ENCODE assay signal across 8 mouse cellular contexts in the genomic region with DNA sequence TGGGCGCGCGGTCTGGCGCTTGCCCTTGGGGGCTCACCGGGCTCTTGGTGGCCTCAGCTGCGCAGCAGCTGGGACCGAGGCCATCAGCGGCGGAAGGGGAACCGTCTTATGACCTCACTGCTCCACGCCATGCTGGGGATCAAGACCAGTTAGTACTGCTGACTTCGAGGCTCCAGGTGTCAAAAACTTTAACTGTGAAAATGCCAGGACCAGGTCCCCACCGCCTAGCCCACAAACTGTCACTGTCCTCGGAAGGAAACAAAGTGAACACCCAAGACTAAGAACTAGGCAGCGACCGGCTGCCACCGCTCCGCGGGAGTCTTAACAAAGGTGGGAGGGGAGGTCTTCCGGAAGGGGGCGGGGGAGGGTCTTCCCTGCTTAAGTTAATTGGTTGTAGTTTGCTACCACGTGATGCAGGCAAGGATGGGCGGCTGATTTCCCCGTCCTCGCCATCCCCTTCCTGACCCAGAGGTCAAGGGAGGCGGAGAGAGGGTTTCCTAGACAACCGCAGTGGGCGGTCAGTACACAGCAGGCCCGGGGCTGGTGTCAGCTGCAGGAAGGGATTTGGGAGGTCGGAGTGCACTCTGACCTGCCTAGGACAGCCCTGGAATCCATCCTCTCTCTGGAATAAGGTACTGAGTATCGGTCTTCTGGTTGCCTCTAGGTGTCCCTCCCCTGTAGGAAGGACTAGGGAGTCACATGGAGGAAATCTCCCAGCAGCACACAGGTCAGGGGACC. TPM values are rescaled to one million over a fixed set of nuclear protein-coding genes. Genes with fewer than 3 reads are reported as not detected.
A peak's percentile ranks its signal among the peaks of the same experiment; 100 is the strongest.
DNase-seq lines count a peak whose midpoint lies in the region; ATAC-seq and TF ChIP-seq lines count a peak whose summit lies in the region.

A gene (plus strand): TSS at position 28 of the 738 bp plus-strand sequence.

- WGBS in forebrain, embryonic 11.5 days = 1% methylated on average over 31 of the region's 31 CpGs
- WGBS in heart, embryonic 16.5 days = under 1% methylated on average over 31 of the region's 31 CpGs
- WGBS in kidney, postnatal 0 days = under 1% methylated on average over 31 of the region's 31 CpGs
- WGBS in liver, embryonic 13.5 days (ENCODE audit: insufficient replicate concordance) = 1% methylated on average over 31 of the region's 31 CpGs

- H3K27ac ChIP-seq in forebrain, embryonic 11.5 days (ENCODE audit: low read depth, low read length) = 0 out of 2 replicates have a peak within 1 kb of the TSS, but pooled peaks have one; percentile 37
- peak within 1 kb of the TSS; percentile 24; the same call in 1 of the 2 replicates for H3K27ac ChIP-seq in heart, embryonic 16.5 days (ENCODE audit: low read length)
- H3K27ac ChIP-seq in kidney, postnatal 0 days = no peak within 1 kb of the TSS
- no peak within 1 kb of the TSS for H3K27ac ChIP-seq in liver, embryonic 13.5 days

- no peaks in the 10 kb centered on the region for H3K27me3 ChIP-seq in forebrain, embryonic 11.5 days (ENCODE audit: control insufficient read depth, insufficient read depth, low read length)
- H3K27me3 ChIP-seq in heart, embryonic 16.5 days (ENCODE audit: control insufficient read depth, insufficient read depth, low read length) = no peaks in the 10 kb centered on the region
- H3K27me3 ChIP-seq in kidney, postnatal 0 days (ENCODE audit: insufficient read depth, low read length) = no peaks in the 10 kb centered on the region; the same call in 1 of the 2 replicates
- H3K27me3 ChIP-seq in liver, embryonic 13.5 days = no peaks in the 10 kb centered on the region

- no peak; the same call in 1 of the 2 replicates for TF ChIP-seq CTCF in kidney, postnatal 0 days (IDR thresholded peaks at IDR 0.05; ENCODE audit: low read depth)

- peak within 1 kb of the TSS; percentile 60 for H3K9ac ChIP-seq in forebrain, embryonic 11.5 days (ENCODE audit: low read length)
- H3K9ac ChIP-seq in heart, embryonic 16.5 days (ENCODE audit: low read length) = peak within 1 kb of the TSS; percentile 67
- peak within 1 kb of the TSS; percentile 36; the same call in 1 of the 2 replicates for H3K9ac ChIP-seq in kidney, postnatal 0 days (ENCODE audit: low read depth, low read length)
- peak within 1 kb of the TSS; percentile 51; the same call in 1 of the 2 replicates for H3K9ac ChIP-seq in liver, embryonic 13.5 days

- peak; percentile 79 for ATAC-seq in forebrain, embryonic 11.5 days (replicated peaks; ENCODE audit: low FRiP score)
- ATAC-seq in heart, embryonic 16.5 days (replicated peaks; ENCODE audit: extremely low read depth, insufficient read depth, low FRiP score) = peak; percentile 79
- peak; percentile 93 for ATAC-seq in kidney, postnatal 0 days (replicated peaks; ENCODE audit: low FRiP score, low read depth)
- peak; percentile 88 for ATAC-seq in liver, embryonic 13.5 days (ENCODE audit: low read depth)
- ATAC-seq in monocyte, adult 5-6 weeks (replicated peaks; ENCODE audit: insufficient number of reproducible peaks, low FRiP score, low TSS enrichment, poor library complexity, severe bottlenecking) = peak; percentile 53

- no peaks in the 10 kb centered on the region for H3K9me3 ChIP-seq in forebrain, embryonic 11.5 days (ENCODE audit: control insufficient read depth, low read length)
- H3K9me3 ChIP-seq in heart, embryonic 16.5 days (replicated peaks; ENCODE audit: control insufficient read depth, low read length) = no peaks in the 10 kb centered on the region
- H3K9me3 ChIP-seq in kidney, postnatal 0 days (replicated peaks; ENCODE audit: low read length) = no peaks in the 10 kb centered on the region
- H3K9me3 ChIP-seq in liver, embryonic 13.5 days (replicated peaks) = no peaks in the 10 kb centered on the region

- no peaks in the 10 kb centered on the region for H3K36me3 ChIP-seq in forebrain, embryonic 11.5 days (ENCODE audit: control insufficient read depth, insufficient read depth, low read length)
- no peaks in the 10 kb centered on the region for H3K36me3 ChIP-seq in heart, embryonic 16.5 days (ENCODE audit: control insufficient read depth, insufficient read depth)
- no peaks in the 10 kb centered on the region for H3K36me3 ChIP-seq in kidney, postnatal 0 days (ENCODE audit: insufficient read depth, low read length)
- H3K36me3 ChIP-seq in liver, embryonic 13.5 days = no peaks in the 10 kb centered on the region

- peak; percentile 18 for DNase-seq in cerebellum, adult 11-12 months
- DNase-seq in cerebellum, adult 11 months = no peak
- peak; percentile 87 for DNase-seq in forebrain, embryonic 11.5 days (ENCODE audit: low spot score)
- peak; percentile 82 for DNase-seq in kidney, postnatal 0 days (ENCODE audit: low spot score)
- DNase-seq in liver, embryonic 13.5 days = peak; percentile 34
- DNase-seq in thymus, adult 18-20 months = peak; percentile 26 to 28

- H3K4me1 ChIP-seq in forebrain, embryonic 11.5 days (replicated peaks; ENCODE audit: control insufficient read depth, insufficient read depth, low read length) = peaks cover 2% of the 10 kb centered on the region; the same call in 1 of the 2 replicates
- no peaks in the 10 kb centered on the region; the same call in 1 of the 2 replicates for H3K4me1 ChIP-seq in heart, embryonic 16.5 days (ENCODE audit: control insufficient read depth, insufficient read depth, low read length)
- 0 out of 2 replicates have a peak, but pooled peaks cover 5% of the 10 kb centered on the region for H3K4me1 ChIP-seq in kidney, postnatal 0 days (replicated peaks; ENCODE audit: insufficient read depth, low read length)
- no peaks in the 10 kb centered on the region for H3K4me1 ChIP-seq in liver, embryonic 13.5 days (replicated peaks)

- peak within 1 kb of the TSS; percentile 74 for H3K4me2 ChIP-seq in forebrain, embryonic 11.5 days (ENCODE audit: low read depth, low read length, severe bottlenecking)
- peak within 1 kb of the TSS; percentile 78 for H3K4me2 ChIP-seq in heart, embryonic 16.5 days (ENCODE audit: low read depth, low read length)
- H3K4me2 ChIP-seq in kidney, postnatal 0 days (ENCODE audit: low read length) = peak within 1 kb of the TSS; percentile 74
- peak within 1 kb of the TSS; percentile 66 for H3K4me2 ChIP-seq in liver, embryonic 13.5 days

- H3K4me3 ChIP-seq in forebrain, embryonic 11.5 days (ENCODE audit: low read depth, low read length) = peak within 1 kb of the TSS; percentile 43
- H3K4me3 ChIP-seq in heart, embryonic 16.5 days (ENCODE audit: low read length) = peak within 1 kb of the TSS; percentile 53
- H3K4me3 ChIP-seq in kidney, postnatal 0 days (replicated peaks; ENCODE audit: low read depth, low read length) = peak within 1 kb of the TSS; percentile 31
- H3K4me3 ChIP-seq in liver, embryonic 13.5 days (replicated peaks) = peak within 1 kb of the TSS; percentile 49

RNA-seq across cellular contexts. Expression of the gene that starts here (rescaled TPM):
- 2.6 and 2.8 TPM in 2 replicates for polyA plus RNA-seq in forebrain, embryonic 11.5 days (2014; fragmentation: Nextera tagmentation; extraction: Ambion mirVana)
- 0.53 and 0.60 TPM in 2 replicates for polyA plus RNA-seq in heart, embryonic 16.5 days (2015; fragmentation: Nextera tagmentation; extraction: Ambion mirVana)
- polyA plus RNA-seq in kidney, postnatal 0 days (2015; fragmentation: Nextera tagmentation; extraction: Ambion mirVana) = 0.20 and 0.22 TPM in 2 replicates
- polyA plus RNA-seq in liver, embryonic 13.5 days (2015; fragmentation: Nextera tagmentation; extraction: Ambion mirVana) = 0.25 and 0.35 TPM in 2 replicates
- 0.29 to 0.49 TPM in 2 of 3 replicates, not detected in the other for total RNA-seq in monocyte, adult 5-6 weeks (2017)

Comparison
In these comparisons a context has a peak if more than half of its experiments do, and no peak if none do; other contexts are left out.
1. Peak in ATAC-seq, H3K4me3 ChIP-seq, H3K27ac ChIP-seq, H3K9ac ChIP-seq and H3K4me2 ChIP-seq in heart, embryonic 16.5 days; RNA of the gene not detected or under 1 TPM.
2. Peak in DNase-seq, ATAC-seq, H3K4me3 ChIP-seq, H3K9ac ChIP-seq and H3K4me2 ChIP-seq in kidney, postnatal 0 days; RNA of the gene not detected or under 1 TPM.
3. Peak in DNase-seq, ATAC-seq, H3K4me3 ChIP-seq, H3K9ac ChIP-seq and H3K4me2 ChIP-seq in liver, embryonic 13.5 days; RNA of the gene not detected or under 1 TPM.
4. Peak in ATAC-seq in monocyte, adult 5-6 weeks; RNA of the gene not detected or under 1 TPM.